Mouse (Mus musculus) frontal cortex, postnatal 14 days (tissue): ENCODE results near the gene 6430550D23Rik.

Experiments
- DNase-seq, 2 experiments: peaks; one replicate each; pipeline ENCODE4 v3.0.0; 2022; ENCODE audit warnings: low spot score in 2 of 2

6430550D23Rik gene

GRCm38 (mm10) chr2:156007888-156008532 is at the start of gene 6430550D23Rik, which contains the start of gene Ergic3:
Gene 6430550D23Rik, minus strand, starts transcription at chr2:156007977.
Gene Ergic3, plus strand, starts transcription at chr2:156008045.
- DNase-seq, result peak; percentile 94 to 96

- no peak for DNase-seq
Observed at GRCm38 (mm10) chr2:156052816-156053215, 45.0 kb upstream of the 6430550D23Rik start, which contains the start of gene Fer1l4. Gene Fer1l4, minus strand, starts transcription at chr2:156052947.

- no peak for DNase-seq
Observed at GRCm38 (mm10) chr2:156047929-156048328, 40.2 kb upstream of the 6430550D23Rik start.

GRCm38 (mm10) chr2:156042903-156043302 is 35.1 kb upstream of the 6430550D23Rik start:
- DNase-seq, result no peak

- DNase-seq, result no peak
Observed at GRCm38 (mm10) chr2:156039390-156039789, 31.6 kb upstream of the 6430550D23Rik start.

GRCm38 (mm10) chr2:156025482-156025881 is 17.7 kb upstream of the 6430550D23Rik start:
- no peak for DNase-seq

- DNase-seq, result no peak
Observed at GRCm38 (mm10) chr2:156021765-156022164, 14.0 kb upstream of the 6430550D23Rik start.

- DNase-seq, result no peak
Observed at GRCm38 (mm10) chr2:156021219-156021618, 13.4 kb upstream of the 6430550D23Rik start.

GRCm38 (mm10) chr2:156018106-156018505 is 10.3 kb upstream of the 6430550D23Rik start:
- no peak for DNase-seq

- DNase-seq, result no peak
Observed at GRCm38 (mm10) chr2:156005393-156005792, 2.4 kb downstream of the 6430550D23Rik start.

GRCm38 (mm10) chr2:155991863-155992321 is 15.9 kb downstream of the 6430550D23Rik start:
- peak; percentile 42 to 52 for DNase-seq

GRCm38 (mm10) chr2:155991151-155991550 is 16.6 kb downstream of the 6430550D23Rik start:
- DNase-seq, result no peak

- DNase-seq, result no peak
Observed at GRCm38 (mm10) chr2:155989085-155989484, 18.7 kb downstream of the 6430550D23Rik start.

- DNase-seq, result no peak
Observed at GRCm38 (mm10) chr2:155987131-155987530, 20.6 kb downstream of the 6430550D23Rik start.

GRCm38 (mm10) chr2:155985776-155986175 is 22.0 kb downstream of the 6430550D23Rik start:
- DNase-seq, result no peak

- DNase-seq, result no peak
Observed at GRCm38 (mm10) chr2:155979328-155979991, 28.3 kb downstream of the 6430550D23Rik start.

GRCm38 (mm10) chr2:155974087-155974731 is 33.6 kb downstream of the 6430550D23Rik start:
- no peak for DNase-seq

- DNase-seq, result no peak
Observed at GRCm38 (mm10) chr2:155973348-155973747, 34.4 kb downstream of the 6430550D23Rik start.

- DNase-seq, result no peak
Observed at GRCm38 (mm10) chr2:155962991-155963390, 44.8 kb downstream of the 6430550D23Rik start.

GRCm38 (mm10) chr2:155961862-155962261 is 45.9 kb downstream of the 6430550D23Rik start:
- DNase-seq, result no peak

- DNase-seq, result no peak
Observed at GRCm38 (mm10) chr2:155959981-155960380, 47.8 kb downstream of the 6430550D23Rik start.
